Mouse (Mus musculus) erythroblast, embryonic 14.5 days (primary cell): ENCODE measurements around the gene Scyl3. TPM values are rescaled to one million over a fixed set of nuclear protein-coding genes. Genes with fewer than 3 reads are reported as not detected.
A peak's percentile ranks its signal among the peaks of the same experiment; 100 is the strongest.

Experiments used
- H3K27me3 ChIP-seq: 2 replicates; pipeline ENCODE4 v1.6.1; 2012; ENCODE audit warnings: inconsistent platforms; ENCODE audit not compliant: control insufficient read depth
- H3K36me3 ChIP-seq: 2 replicates; pipeline ENCODE4 v1.6.1; 2012; ENCODE audit warnings: mild to moderate bottlenecking, inconsistent platforms; ENCODE audit not compliant: control insufficient read depth
- H3K4me1 ChIP-seq: 2 replicates; pipeline ENCODE4 v1.6.1; 2012; ENCODE audit warnings: inconsistent platforms; ENCODE audit not compliant: control insufficient read depth
- H3K4me3 ChIP-seq: replicated peaks from 2 replicates; pipeline ENCODE3; 2012; ENCODE audit warnings: moderate library complexity, mild to moderate bottlenecking, inconsistent platforms
- H3K9me3 ChIP-seq: 2 replicates; pipeline ENCODE4 v1.6.1; 2012; ENCODE audit warnings: low read length, inconsistent platforms, mixed read lengths; ENCODE audit not compliant: control insufficient read depth
- GATA1 ChIP-seq: IDR thresholded peaks from 2 replicates; pipeline ENCODE4 v1.6.1; 2012; ENCODE audit warnings: low read length, inconsistent platforms, mixed read lengths
- TAL1 ChIP-seq: IDR thresholded peaks from 3 replicates; pipeline ENCODE4 v1.6.1; 2012; ENCODE audit warnings: low read length, inconsistent platforms, mixed read lengths
- polyA plus RNA-seq: library from polyadenylated mRNA; stranded (reverse); fragments of >175 nt; gene quantifications from 2 replicates; pipeline ENCODE4 v1.2.3, GENCODE M21; 2012

The Scyl3 gene
- polyA plus RNA-seq: 0.22 and 0.31 TPM in 2 replicates

GRCm38 (mm10) chr1:163928846-163929245 is at the start of gene Scyl3:
Gene Scyl3, plus strand, starts transcription at chr1:163929100.
- peaks cover 16% of the 10 kb centered on the region for H3K36me3 ChIP-seq
- H3K4me3 ChIP-seq: peak within 1 kb of the TSS; percentile 92
- TF ChIP-seq GATA1: no peak
- no peak for TF ChIP-seq TAL1
- no peaks in the 10 kb centered on the region for H3K27me3 ChIP-seq
- H3K4me1 ChIP-seq: peaks cover 35% of the 10 kb centered on the region
- H3K9me3 ChIP-seq: no peaks in the 10 kb centered on the region

GRCm38 (mm10) chr1:163889629-163890028 is 39.3 kb upstream of the Scyl3 start:
- no peak overlapping the region for H3K4me3 ChIP-seq
- no peaks in the 10 kb centered on the region for H3K36me3 ChIP-seq
- H3K27me3 ChIP-seq: no peaks in the 10 kb centered on the region
- no peaks in the 10 kb centered on the region for H3K4me1 ChIP-seq
- no peaks in the 10 kb centered on the region for H3K9me3 ChIP-seq
- no peak for TF ChIP-seq GATA1
- TF ChIP-seq TAL1: no peak

- no peaks in the 10 kb centered on the region for H3K9me3 ChIP-seq
- H3K27me3 ChIP-seq: no peaks in the 10 kb centered on the region
- no peak for TF ChIP-seq GATA1
- TF ChIP-seq TAL1: no peak
- H3K4me3 ChIP-seq: no peak overlapping the region
- H3K36me3 ChIP-seq: no peaks in the 10 kb centered on the region
- no peaks in the 10 kb centered on the region for H3K4me1 ChIP-seq
Measured at GRCm38 (mm10) chr1:163893294-163893693, 35.6 kb upstream of the Scyl3 start.

DNA sequence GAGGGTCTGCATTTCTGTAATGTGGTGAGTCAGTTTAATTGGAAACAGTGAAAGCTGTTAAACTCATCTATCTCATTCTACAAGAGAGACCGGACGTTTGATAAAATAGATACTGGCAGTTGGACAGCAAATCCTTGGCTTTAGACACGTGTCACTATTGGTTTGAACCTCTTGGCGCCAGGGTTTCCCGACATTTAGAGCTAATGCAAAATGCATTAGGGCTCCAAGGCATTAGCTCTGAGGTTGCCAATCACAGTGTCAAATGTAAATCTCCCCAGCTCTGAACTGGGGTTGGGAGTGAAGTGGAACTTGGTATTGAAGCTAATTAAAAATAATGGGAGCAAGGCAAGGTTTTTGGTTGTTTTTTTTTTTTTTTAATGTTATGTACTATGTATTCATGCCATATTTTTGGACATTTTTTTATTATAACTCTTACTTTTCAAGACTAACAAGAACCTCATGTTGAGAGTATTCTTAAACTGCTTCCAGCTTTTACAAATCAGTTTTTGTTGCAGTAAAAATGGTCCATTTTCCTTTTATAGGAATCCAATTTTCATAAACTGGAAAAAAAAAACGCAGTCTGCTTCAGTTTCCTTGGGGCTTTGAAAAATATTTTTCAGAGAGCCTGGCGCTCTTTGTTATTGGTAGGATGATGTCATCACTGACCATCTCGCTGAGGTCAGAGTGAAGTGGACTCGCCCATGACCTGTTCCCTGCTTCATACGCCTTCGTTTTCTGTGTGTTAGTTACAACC is 34.9 kb upstream of the Scyl3 start:
- Histone ChIP-seq H3K4me1 (no peaks in the 10 kb centered on the region), H3K27me3 (no peaks in the 10 kb centered on the region), H3K4me3 (no peak overlapping the region), H3K9me3 (no peaks in the 10 kb centered on the region), H3K36me3 (no peaks in the 10 kb centered on the region)
- TF ChIP-seq TAL1 (no peak), GATA1 (no peak)

DNA sequence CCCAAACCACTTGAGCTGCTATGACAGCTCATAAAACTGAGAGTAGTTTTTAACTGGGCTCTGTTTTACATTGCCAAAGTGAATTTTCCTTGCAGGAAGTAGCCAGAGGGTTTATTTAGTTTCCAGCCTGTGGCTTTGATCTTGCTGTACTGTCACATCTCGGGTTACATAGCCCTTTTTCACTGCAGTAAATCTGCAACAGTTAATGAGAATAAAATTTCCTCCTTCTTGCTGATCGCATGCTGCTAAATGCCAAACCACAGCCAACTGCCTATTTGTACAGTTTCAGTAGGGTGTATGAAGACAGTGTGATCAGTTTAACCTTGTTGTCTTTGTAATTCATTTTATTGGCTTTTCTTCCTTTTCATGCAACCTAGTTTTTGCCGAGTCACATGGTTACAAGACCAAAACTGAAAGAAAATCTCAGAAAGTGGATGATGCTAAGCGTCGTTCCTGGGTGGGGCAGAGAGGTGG is 30.6 kb upstream of the Scyl3 start:
- H3K4me3 ChIP-seq: no peak overlapping the region
- H3K4me1 ChIP-seq: no peaks in the 10 kb centered on the region
- TF ChIP-seq GATA1 (no peak), TAL1 (no peak)
- H3K9me3 ChIP-seq: no peaks in the 10 kb centered on the region
- H3K36me3 ChIP-seq: no peaks in the 10 kb centered on the region
- H3K27me3 ChIP-seq: no peaks in the 10 kb centered on the region

- no peaks in the 10 kb centered on the region for H3K4me1 ChIP-seq
- TF ChIP-seq GATA1: no peak
- no peak for TF ChIP-seq TAL1
- H3K4me3 ChIP-seq: no peak overlapping the region
- no peaks in the 10 kb centered on the region for H3K27me3 ChIP-seq
- no peaks in the 10 kb centered on the region for H3K36me3 ChIP-seq
- H3K9me3 ChIP-seq: no peaks in the 10 kb centered on the region
Measured at GRCm38 (mm10) chr1:163899575-163899974, 29.3 kb upstream of the Scyl3 start.

GRCm38 (mm10) chr1:163900168-163900567 is 28.7 kb upstream of the Scyl3 start:
- H3K9me3 ChIP-seq: no peaks in the 10 kb centered on the region
- no peaks in the 10 kb centered on the region for H3K36me3 ChIP-seq
- no peaks in the 10 kb centered on the region for H3K27me3 ChIP-seq
- no peak for TF ChIP-seq TAL1
- no peak for TF ChIP-seq GATA1
- no peaks in the 10 kb centered on the region for H3K4me1 ChIP-seq
- H3K4me3 ChIP-seq: no peak overlapping the region

DNA sequence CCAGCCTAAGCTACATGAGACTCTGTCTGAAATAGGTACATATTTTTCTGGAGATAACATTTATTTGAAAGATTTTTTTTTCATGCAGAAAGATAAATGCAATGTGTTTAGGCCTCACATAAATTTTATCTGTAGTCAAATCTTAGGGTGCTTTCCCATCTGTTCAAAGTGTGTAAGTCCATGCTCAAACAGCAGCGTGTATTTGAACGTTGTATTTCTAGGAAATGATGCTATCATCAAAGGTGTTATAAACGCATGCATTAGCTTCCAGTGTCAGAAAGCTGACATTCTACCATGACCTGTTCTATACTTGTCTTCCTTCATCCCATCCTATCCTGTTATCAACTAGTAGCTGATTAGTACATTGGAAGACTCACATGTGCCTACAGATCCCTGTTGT is 25.5 kb upstream of the Scyl3 start:
- Histone ChIP-seq H3K4me3 (no peak overlapping the region), H3K27me3 (no peaks in the 10 kb centered on the region), H3K4me1 (no peaks in the 10 kb centered on the region), H3K9me3 (no peaks in the 10 kb centered on the region), H3K36me3 (no peaks in the 10 kb centered on the region)
- TF ChIP-seq TAL1 (no peak), GATA1 (no peak)

DNA sequence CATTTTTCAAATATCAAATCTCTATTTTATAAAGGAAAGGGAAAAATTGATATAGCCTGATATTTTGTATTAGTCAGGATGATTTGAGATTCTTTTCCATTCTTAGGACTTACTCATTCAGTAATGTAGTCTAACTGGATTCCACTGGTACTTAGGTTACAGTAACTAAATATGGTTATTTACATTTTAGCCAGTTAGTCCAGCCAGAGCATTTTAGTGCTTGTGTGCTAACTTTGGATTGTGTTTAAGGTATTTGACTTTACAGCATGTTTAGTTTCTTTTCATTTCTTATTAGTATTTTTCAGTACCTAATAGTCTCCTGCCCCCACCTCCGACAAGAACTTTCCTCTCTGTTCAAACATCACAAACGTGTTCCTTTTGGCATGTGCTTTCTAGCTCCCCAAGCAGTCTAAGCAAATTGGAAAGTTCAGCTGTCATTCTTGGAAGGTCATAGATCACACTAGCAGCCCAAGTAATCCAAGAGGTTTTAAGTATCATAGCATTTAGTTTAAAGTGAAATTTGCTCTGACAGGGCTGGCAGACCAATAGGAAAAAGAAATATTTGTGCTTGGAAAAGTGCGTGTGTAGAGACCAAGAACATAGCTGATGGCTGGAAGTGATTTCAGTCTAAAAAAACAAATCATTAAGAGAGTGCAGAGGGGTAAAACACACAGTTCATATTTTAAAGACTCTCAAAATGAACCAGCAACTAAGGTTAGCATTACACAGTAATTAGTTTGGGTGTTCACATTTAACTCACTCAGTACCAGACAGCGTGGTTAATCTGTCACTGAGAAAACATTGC is 21.7 kb upstream of the Scyl3 start:
- Histone ChIP-seq H3K4me3 (no peak overlapping the region), H3K4me1 (no peaks in the 10 kb centered on the region), H3K36me3 (no peaks in the 10 kb centered on the region), H3K27me3 (no peaks in the 10 kb centered on the region), H3K9me3 (no peaks in the 10 kb centered on the region)
- no peak for TF ChIP-seq TAL1
- no peak for TF ChIP-seq GATA1
